Mouse (Mus musculus) kidney, postnatal 14 days (tissue): ENCODE results near the gene Copz1.
A peak's percentile ranks its signal among the peaks of the same experiment; 100 is the strongest.

Experiments
- DNase-seq: peaks from one replicate; pipeline ENCODE4 v3.0.0; 2022; ENCODE audit warnings: mixed read lengths

Gene Copz1

GRCm38 (mm10) chr15:103341547-103341946 lies 69.0 kb downstream of the Copz1 start:
- DNase-seq = no peak

GRCm38 (mm10) chr15:103342415-103342814 lies 69.9 kb downstream of the Copz1 start:
- DNase-seq = peak; percentile 77

GRCm38 (mm10) chr15:103343008-103343407 lies 70.5 kb downstream of the Copz1 start:
- no peak for DNase-seq

- no peak for DNase-seq
Measured at GRCm38 (mm10) chr15:103343556-103343955, 71.0 kb downstream of the Copz1 start.

GRCm38 (mm10) chr15:103345789-103346188 lies 73.3 kb downstream of the Copz1 start:
- no peak for DNase-seq

- DNase-seq = peak; percentile 73
Measured at GRCm38 (mm10) chr15:103347275-103347684, 74.8 kb downstream of the Copz1 start.
